Mouse (Mus musculus): Measurements from ENCODE around the gene Cst9.

Cst9 gene

GRCm38 (mm10) chr2:148834912-148835311 lies at the start of gene Cst9:
Cst9 (plus strand) TSS chr2:148835147.
- no peak for DNase-seq

GRCm38 (mm10) chr2:148789142-148789541 lies 45.8 kb upstream of the Cst9 start, which contains the start of gene Cst12:
Cst12 (plus strand) TSS chr2:148789361.
- no peak for DNase-seq

GRCm38 (mm10) chr2:148798485-148798884 lies 36.5 kb upstream of the Cst9 start, which contains the start of gene Cst8:
Cst8 (plus strand) TSS chr2:148798785.
- DNase-seq: no peak

GRCm38 (mm10) chr2:148801491-148801921 lies 33.4 kb upstream of the Cst9 start:
- no peak for DNase-seq

- no peak for DNase-seq
These were observed 28.3 kb upstream of the Cst9 start for GRCm38 (mm10) chr2:148806696-148807095.

- no peak for DNase-seq
These were observed 15.0 kb upstream of the Cst9 start, which contains the start of gene Cst13 for GRCm38 (mm10) chr2:148819909-148820308. Cst13 (plus strand) TSS chr2:148820081.

- no peak for DNase-seq
These were observed 9.0 kb upstream of the Cst9 start for GRCm38 (mm10) chr2:148825986-148826385.

GRCm38 (mm10) chr2:148838075-148838777 lies 3.3 kb downstream of the Cst9 start:
- no peak for DNase-seq

- no peak for DNase-seq
These were observed 4.3 kb downstream of the Cst9 start for GRCm38 (mm10) chr2:148839224-148839623.

GRCm38 (mm10) chr2:148851116-148851906 lies 16.4 kb downstream of the Cst9 start:
- peak; percentile 40 to 84 for DNase-seq

- no peak for DNase-seq
These were observed 21.9 kb downstream of the Cst9 start for GRCm38 (mm10) chr2:148856630-148857400.

- no peak for DNase-seq
These were observed 22.6 kb downstream of the Cst9 start for GRCm38 (mm10) chr2:148857506-148857905.

GRCm38 (mm10) chr2:148860993-148861392 lies 26.0 kb downstream of the Cst9 start:
- DNase-seq: no peak

- no peak for DNase-seq
These were observed 26.7 kb downstream of the Cst9 start for GRCm38 (mm10) chr2:148861693-148862092.

GRCm38 (mm10) chr2:148864966-148865365 lies 30.0 kb downstream of the Cst9 start, which contains the start of gene 9230104L09Rik:
9230104L09Rik (minus strand) TSS chr2:148865038.
- DNase-seq: peak in 1 of 2 experiments; percentile 29

- no peak for DNase-seq
These were observed 34.0 kb downstream of the Cst9 start for GRCm38 (mm10) chr2:148868959-148869358.

- no peak for DNase-seq
These were observed 35.6 kb downstream of the Cst9 start for GRCm38 (mm10) chr2:148870526-148870925.

GRCm38 (mm10) chr2:148872860-148873259 lies 37.9 kb downstream of the Cst9 start:
- peak in 1 of 2 experiments; percentile 30 for DNase-seq

GRCm38 (mm10) chr2:148874224-148874616 lies 39.3 kb downstream of the Cst9 start:
- no peak for DNase-seq

GRCm38 (mm10) chr2:148874617-148875334 lies 39.8 kb downstream of the Cst9 start:
- no peak for DNase-seq

GRCm38 (mm10) chr2:148875335-148875811 lies 40.4 kb downstream of the Cst9 start, which contains the start of gene Cst3:
Cst3 (minus strand) TSS chr2:148875692.
- DNase-seq: peak; percentile 96

Data from lung, postnatal 4 days (tissue).